Mouse (Mus musculus) activated CD4-positive, CD25-positive, alpha-beta regulatory T cell, adult 4 months (primary cell): ENCODE data around the gene Rbm20. TPM values are rescaled to one million over a fixed set of nuclear protein-coding genes. Genes with fewer than 3 reads are reported as not detected.

ENCODE experiments used
- ATAC-seq: one replicate; pipeline ENCODE4 v1.8.0; 2017
- polyA plus RNA-seq, 2 experiments: library from polyadenylated mRNA; unstranded; fragments of 100-300 nt; shearing (Covaris generic); gene quantifications; one replicate each; pipeline ENCODE4 v1.2.1; 2017

Rbm20 gene
- polyA plus RNA-seq, 2 experiments from 2014 or later = 0.24 to 0.41 TPM

DNA sequence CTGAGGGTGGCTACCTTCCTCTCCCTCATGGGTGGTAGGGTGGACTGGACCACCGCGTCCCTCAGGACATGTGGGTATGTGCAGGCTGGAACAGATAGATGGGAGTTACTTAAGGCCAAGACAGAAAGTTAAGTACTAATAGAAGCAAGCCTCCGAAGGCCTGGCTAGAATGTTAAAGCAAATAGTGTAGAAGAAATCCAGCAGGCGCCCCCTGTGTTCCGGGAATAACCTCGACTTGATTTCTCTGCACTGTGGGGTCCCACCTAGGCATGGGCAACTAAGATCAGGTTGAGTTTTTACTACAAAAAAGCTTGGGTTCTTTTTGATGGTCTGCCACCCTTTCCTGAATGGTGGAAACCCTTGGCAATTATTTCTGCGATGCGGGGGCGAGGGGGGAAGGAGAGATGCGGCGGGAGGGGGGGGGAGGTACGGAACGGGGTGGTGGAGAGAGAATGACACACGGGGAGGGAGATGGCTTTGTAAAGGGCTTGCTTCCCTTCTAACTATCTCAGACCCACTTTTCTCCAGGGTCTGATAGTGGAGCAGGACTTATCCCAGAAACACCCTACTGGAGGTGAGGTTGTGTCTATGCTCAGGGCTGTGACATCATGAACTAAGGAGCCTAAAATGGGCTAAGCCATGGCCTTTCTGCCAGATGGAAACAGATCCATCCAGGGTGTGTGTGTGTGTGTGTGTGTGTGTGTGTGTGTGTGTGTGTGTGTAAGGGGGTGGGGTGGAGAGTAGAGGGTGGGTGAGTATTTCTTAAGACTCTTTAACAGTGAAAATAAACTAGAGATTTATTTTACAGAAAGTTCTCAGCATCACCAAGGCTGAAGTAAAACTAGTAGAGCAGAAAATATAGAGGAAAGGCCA is 175.0 kb downstream of the Rbm20 start:
- no peak for ATAC-seq

DNA sequence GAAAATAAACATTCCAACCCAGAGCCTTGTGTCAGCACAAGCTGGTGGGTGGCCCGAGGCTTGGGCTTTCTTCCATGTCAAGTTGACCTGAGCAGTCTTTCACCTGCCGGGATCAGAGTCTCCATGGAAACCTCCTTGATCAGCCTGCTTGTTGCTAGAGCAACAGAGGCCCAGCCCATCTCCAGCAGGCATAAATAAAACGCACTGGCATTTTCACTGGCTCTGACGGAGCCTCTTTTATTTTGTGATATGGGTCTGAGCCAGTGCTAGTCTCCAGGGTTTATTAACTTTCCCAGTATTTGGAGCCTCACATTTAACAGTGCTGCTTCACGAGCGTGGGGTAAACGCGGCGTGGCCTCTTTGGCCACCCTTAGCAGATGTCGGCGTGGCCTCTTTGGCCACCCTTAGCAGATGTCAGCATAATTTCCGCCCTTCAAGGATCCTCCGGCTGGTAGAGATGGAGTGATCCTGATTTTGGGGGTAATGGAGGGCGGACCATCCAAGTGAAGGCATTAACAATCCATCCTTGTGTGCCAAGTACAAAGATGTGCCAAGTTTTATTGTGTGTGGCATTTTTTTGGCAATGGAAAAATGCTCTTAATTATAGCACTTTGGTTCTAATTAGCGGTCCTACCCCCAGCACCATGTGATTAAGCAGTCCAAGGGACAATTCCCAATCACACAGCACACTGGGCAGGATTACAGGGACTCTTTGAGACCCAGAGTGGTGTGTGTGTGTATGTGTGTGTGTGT is 175.8 kb downstream of the Rbm20 start:
- ATAC-seq = no peak

DNA sequence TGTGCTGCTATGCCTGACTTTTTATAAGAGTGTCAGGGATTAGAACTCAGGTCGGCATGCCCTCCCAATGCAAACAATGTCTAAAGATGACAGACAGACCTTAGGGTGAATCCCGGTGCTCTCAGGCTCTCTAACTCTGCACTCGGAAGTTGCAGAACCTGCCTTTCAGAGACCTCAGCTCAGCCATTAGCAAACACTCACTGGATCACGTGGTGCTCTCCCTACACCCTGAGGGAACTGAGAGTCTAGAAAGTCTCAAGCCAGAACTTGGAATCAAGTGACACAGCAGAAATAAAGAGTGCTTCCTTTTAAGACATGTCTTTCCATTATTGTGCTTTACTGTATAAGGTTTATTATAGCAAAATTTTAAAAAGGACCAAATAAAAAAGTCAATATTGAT is 177.9 kb downstream of the Rbm20 start:
- no peak for ATAC-seq

DNA sequence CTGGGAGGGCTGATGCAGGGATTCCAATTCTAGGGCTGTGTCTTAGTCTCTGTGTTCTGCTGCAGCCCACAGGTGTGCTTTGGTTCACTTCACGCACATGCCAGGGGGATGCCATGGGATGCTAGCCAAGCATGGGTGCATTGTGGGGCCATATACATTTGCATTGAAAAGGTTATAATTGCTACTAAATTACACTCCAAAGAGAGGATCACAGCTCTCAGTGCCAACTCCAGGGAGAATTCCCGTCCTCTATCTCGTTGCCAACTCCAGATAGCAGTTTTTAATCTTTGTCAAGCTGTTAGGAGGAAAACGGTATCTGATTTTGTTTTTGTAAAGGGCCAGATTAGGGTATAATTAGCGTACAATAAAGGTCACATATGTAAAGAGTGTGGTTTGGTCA is 178.7 kb downstream of the Rbm20 start:
- ATAC-seq = no peak

DNA sequence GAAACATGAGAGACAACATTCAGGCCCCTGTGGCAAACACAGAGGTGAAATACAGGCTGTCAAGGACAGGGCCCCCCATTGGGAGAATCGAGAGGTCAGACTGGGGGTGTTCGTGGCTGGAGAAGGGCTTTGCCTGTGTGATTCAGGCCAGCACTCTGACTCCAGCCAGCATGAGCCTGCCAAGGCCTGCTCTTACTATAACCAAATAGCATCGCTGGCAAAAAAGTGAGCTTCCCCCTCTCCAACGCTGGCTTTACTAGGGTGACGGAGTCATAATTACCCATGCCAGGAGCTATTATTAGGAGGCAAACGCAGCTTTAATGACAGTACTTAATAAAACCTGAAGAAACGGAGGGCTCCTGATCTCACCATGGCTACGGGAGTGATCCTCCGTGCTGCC is 179.7 kb downstream of the Rbm20 start:
- ATAC-seq = no peak

DNA sequence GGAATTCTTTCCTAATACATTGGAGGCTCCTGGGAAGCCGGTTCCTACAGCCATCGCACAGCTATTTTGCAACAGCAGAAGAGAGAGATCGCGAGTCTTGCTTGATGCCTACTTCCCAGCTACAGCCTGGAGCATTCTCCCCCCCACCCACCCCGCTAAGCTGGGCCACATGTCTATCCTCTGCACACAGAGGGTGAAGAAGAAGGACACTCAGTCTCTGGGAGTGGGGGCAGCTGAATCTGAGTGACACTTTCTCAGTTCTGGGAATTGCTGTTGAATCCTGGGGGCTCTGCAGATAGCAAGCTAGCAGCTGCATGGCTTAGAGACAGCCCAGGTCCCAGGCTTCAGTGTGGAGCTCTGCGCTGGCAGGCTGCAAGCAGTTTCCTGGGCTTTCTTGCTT is 180.9 kb downstream of the Rbm20 start:
- no peak for ATAC-seq

DNA sequence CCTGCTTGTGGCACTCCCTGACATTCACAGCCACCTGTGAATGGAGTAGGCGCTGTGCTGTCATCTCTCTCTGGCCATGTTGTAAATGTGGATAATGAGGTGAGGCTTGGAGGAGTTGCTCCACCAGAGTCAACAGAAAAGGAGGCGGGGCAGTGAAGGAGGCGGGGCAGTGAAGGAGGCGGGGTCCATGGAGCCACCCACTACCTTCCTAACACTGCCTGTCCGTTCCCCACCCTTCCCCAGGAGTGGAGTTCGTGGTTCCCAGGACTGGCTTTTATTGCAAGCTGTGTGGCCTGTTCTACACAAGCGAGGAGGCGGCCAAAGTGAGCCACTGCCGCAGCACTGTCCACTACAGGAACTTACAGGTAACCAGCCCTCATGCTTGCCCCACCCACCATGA is 182.0 kb downstream of the Rbm20 start:
- ATAC-seq = no peak

DNA sequence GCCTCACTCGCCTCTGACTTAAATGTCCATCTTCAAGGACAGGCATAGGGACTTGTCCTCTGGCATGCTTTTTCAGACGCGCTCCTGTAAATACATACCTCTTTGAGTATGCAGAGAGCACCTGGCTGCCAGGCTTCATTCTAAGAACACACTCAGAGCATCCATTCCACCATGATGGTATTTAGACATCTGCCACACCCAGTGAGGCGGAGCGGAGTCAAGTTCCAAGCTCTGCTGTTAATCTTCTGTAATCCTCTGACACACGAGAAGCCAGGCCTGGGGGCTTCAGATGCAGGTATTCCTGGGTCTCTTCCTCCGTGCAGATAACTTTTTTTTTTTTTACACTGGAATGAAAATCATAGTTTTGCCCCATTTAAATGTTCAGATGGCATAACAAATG is 182.5 kb downstream of the Rbm20 start:
- no peak for ATAC-seq

DNA sequence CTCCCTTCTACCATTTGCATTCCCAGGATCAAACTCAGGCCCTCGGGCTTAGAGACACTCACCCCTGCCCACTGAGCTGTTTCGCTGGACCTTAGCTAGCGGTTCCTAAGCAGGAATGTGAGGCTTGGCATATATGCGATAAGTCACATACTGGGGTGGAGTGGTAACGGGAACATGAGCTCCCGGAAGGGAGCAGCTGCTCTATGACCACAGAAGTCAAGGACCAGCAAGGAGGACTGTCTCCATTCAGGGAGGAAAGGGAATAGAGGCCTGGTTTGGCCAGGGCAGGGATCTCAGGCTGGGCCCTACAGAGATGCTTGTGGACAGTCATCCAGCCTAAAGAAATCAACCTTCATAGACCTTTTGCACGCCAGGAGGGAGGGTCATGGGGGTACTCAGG is 184.2 kb downstream of the Rbm20 start:
- ATAC-seq = no peak

DNA sequence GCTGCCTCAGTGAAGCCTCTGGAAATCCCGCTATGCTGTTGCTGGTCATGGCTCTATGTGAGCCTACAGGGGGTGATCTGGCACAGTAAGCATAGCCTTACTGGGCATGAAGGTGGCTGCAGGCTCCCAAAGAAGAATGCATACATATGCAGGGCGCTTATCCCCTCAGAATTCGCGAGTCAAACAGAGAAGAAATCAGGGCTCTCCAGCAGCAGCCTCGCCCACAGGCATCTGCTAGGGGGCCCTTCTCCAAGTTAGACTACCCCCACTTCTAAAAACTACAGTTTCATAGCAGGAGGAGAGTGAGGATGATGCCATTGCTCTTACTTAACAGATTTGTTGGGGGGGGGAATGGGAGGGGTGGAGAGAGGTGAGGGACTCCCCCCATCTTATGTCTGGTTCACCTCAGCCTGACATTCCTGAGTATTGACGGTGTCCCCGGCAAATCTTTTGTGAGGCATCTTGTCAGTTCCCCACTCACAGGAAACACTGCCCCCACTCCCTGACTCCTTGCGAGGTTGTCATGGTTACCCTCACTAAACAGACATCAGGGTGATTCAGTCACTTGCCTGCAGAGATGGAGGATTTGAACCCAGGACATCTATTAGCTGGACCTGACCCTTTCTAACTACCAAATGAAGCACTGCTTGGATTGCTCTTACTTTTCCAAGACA is 185.6 kb downstream of the Rbm20 start:
- ATAC-seq = no peak

DNA sequence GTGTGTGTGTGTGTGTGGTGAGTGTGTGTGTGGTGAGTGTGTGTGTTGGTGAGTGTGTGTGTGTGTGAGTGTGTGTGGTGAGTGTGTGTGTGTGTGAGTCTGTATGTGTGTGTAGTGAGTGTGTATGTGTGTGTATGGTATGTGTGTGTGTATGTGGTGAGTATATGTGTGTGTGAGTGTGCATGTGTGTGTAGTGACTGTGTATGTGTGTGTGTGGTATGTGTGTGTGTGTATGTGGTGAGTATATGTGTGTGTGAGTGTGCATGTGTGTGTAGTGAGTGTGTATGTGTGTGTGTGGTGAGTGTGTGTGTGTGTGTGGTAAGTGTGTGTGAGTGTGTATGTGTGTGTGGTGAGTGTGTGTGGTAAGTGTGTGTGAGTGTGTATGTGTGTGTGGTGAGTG is 190.1 kb downstream of the Rbm20 start:
- ATAC-seq = no peak

DNA sequence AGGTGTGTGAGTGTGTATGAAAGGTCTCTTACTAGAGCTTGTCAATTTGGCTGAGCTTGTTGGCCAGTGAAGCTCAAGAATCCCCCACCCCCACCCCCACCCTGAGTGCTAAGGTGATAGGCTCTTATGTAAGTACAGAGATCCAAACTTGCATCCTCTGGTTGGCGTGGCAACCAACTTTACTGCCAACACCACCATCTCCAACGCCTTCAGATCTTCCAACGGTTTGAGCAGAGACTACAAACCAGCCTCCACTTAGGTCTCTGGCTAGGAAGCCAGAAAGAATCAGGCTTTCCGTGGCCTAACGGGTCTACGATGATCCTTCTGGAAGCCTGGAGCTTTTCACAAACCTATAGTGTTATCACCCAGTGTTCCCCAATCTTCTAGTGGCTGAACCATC is 191.0 kb downstream of the Rbm20 start:
- no peak for ATAC-seq

DNA sequence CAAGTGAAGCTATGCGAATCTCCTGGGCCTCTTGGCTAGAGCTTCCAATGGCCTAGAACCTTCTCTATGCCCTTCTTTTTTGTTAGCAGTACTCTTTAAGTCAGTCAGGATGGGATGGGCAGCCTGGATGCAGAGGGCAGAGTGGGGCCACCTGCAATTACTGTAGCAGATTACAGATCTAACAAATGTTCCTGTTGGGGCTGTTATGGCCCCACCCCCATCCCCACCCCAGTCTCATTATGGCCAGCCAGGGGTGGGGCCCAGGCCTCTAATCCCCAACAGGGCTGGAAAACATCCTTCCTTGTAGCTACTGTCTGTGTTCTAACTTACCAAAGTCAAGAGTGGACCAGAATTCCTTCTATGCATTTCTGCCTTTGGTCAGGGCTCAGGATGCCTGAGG is 191.7 kb downstream of the Rbm20 start:
- ATAC-seq = no peak

DNA sequence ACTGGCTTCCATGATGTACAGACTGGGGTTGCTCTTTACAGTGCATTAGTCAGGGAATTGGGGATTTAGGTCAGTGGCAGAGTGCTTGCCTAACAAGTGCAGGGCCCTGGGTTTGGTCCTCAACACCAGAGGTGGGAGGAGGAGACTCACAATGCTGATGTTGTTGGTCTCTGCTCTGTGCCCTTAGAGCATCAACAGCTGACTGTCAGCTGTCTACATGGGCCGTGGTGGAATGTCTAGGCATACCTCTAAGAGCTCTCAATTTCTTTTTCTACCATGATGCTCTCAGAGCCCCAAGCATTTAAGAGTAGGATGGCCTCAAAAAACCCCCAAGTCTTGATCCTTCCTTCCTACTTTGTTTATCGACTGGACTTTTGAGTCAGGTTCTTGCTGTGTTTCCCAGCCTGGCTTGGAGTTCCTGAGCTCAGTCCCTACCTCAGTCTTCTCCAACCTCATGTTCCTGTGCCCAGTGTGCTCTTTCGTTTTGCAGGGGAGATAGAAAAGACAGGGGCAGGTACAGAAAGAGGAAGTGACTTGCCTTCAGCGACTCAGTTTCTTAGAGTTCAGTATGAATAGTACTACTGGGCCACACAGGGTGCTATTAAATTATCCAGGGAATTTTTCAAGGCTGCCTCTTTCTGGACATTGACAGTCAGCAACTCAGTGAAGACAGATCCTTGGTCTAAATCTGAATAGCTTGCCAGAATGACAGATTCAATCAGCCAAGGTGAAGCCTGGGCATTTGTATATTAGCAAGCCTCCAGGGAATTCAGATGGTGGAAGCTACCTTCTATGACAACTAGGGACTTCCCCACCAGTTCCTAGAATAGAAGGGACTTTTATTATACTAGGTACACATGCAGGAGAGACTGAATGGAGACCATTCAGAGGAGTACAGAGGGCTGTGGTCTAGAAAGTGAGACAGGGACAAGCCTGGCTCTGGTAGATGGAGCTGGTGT is 192.6 kb downstream of the Rbm20 start:
- ATAC-seq = peak; percentile 68

DNA sequence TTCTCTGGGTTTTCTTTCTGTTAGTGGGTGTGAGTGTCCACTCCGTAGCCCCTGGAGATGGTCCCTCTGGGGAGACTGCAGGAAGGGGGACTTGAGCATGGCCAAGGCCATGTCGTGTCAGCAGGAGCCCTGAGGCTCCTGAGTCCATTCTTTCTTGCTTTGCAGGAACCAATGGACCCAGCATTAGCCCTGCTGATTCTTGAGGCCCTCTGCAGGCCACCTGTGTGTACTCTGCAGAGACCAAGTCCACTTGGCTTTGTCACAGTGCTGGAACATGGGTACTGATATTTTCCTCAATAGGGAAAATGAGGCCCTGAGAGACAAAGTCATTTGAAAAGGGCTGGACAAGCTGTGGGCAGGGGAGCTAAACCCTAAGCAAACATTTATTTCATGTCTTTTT is 193.5 kb downstream of the Rbm20 start:
- no peak for ATAC-seq

DNA sequence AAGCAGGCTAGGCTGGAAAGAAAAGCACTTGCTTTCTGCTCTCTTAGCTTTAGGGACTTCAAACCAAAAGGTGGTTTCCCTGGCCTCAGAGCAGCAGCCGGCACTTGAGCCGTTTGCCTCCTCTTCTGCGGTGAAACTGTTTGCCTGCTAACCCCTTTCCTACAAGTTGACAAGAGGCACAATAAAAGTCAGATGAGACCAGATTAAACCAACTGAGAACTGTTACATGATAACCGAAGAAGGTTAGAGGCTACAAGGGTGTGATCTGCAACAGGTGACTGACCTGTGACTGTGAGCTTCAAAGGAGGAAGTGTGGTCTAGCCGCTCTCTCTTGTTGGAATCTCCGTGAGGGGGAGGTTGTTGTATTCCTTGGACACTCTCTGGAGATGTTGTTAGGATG is 194.4 kb downstream of the Rbm20 start:
- ATAC-seq = peak; percentile 60

DNA sequence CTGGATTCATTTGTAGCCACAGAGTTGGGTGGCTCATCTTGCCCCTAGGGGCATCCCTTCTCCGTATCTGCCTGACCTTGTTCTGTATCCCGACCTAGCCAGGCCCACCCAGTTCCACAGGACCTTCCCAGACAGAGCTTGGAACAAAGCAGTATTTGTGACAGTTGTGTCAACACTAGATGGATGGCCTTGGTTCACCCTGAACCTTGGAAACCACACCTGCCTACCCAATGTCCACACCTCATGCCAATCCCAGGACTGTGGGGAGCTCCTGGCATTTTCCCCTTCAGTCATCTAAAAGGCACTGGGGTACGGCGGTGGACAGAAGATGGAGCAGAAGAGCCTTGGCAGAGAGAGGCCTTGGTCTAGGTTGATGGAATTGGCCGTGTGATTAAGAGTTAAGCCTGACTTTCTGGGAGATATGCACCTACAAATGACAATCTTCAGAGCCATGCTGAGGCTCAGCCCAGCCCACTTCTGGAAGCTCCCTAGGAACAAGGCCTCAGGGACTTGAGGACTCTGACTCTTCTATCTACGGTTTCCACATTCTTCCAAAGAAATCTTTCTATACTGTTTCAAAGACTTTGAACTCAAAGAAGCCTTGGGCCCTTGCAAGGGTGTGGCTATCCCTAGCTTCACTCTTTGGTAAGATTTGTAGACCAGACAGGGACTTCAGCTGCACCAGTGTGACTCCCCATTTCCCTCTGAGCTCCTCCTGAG is 196.0 kb downstream of the Rbm20 start:
- ATAC-seq = no peak

DNA sequence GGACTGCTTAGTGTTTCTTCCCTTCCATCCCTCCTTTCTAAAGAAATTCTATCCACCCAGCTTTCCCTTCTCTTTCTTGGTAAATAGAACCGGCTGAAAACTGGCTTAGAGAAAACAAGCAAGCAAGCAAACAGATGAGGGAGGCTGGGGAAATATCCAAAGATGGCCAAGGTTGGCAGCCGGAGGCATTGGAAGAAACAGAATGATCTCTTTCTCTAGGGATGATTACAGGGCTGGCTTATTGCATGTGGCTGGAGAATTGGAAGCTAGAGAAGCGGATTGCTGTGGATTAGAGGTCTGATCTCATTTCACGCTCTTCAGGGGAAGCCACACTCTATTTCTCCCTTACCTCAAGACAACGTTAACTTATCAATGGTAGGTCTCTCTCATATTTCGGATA is 198.1 kb downstream of the Rbm20 start:
- ATAC-seq = no peak

DNA sequence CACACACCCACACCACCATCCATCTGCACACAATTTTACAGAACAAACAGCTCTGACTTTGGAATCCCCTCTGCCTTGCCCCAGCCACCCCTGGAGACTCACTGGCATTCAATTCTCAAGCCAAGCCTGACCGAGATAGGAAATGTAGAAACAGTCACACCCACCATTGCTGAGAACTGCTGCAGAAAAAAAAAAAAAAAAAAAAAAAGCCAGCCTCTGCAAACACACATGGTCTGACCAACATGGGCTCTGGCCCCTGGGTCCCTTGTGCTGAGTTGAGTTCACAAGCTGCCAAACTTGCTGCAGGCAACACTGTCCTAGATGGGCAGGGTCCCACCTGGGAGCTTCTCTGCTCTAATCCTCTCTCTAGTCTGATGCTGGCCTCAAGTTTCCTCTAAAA is 200.7 kb downstream of the Rbm20 start:
- ATAC-seq = no peak

DNA sequence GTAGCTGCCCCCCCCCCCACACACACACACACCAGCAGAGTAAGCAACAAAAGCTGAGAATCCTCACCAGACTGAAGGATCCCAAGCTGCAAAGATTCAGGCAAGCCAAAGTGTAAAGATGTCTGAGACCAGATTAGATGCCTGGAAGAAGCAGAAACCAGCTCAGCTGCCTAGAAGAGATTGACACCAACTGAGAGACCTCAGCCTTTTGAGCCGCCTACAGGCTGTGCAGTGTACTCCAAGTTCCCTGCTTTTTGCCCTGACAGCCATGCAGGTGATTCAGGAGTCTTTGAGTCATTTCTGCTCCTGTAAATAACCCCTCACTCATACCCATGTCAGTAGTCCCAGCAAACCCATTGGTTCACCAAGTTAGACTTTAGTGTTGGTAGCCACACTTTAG is 203.4 kb downstream of the Rbm20 start:
- no peak for ATAC-seq

DNA sequence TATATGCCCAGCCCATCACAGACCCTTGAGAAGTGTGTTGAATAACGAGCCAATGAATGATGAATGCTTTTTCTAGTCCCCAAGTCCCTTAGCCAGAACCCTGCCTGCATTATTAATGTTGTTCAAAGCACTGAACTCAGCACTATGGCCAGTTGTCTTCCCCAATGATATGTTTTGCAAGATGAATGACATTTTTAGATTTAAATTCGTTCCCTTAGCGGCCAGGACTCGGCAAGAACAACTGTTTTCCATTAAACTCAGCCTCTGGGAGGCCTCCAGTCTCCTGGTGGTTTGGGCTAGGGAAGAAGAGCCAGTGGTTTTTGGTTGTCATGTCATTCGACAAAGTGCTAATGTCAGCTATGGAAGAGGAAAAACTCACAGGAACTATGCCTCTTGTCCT is 204.7 kb downstream of the Rbm20 start:
- ATAC-seq = no peak

DNA sequence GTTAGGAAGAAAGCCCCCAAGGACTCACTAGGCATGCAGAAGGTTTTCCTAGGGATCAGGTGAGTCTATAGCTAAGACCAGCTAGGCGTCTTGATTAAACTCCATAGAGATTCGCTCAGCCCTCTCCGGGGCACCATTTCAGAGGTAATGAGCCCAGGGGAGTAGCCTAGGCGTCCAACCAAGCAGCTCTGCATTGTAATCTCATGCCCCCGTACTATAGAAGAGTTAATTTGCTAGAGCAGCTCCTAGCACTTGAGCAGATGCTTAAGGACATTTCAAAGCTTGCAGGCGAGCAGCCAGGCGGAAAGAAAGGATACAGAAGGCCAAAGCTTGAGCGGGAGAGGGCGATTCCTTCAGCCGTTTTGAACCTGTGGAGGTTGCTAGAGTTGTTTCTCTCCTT is 208.3 kb downstream of the Rbm20 start:
- ATAC-seq = no peak
